Mouse (Mus musculus) gastrocnemius, postnatal 4 days (tissue): ENCODE measurements at regions not wholly inside any gene's neighbourhood (a gene's known extent, or its start where the extent isn't known, plus 50 kb on each side); places are given as distances from the start of the nearest gene placed in this dataset.

Experiments used
- DNase-seq, 2 experiments: peaks; one replicate each; pipeline ENCODE4 v3.0.0; 2021 to 2022; ENCODE audit warnings: low spot score in 2 of 2, mixed read lengths in 2 of 2

DNA sequence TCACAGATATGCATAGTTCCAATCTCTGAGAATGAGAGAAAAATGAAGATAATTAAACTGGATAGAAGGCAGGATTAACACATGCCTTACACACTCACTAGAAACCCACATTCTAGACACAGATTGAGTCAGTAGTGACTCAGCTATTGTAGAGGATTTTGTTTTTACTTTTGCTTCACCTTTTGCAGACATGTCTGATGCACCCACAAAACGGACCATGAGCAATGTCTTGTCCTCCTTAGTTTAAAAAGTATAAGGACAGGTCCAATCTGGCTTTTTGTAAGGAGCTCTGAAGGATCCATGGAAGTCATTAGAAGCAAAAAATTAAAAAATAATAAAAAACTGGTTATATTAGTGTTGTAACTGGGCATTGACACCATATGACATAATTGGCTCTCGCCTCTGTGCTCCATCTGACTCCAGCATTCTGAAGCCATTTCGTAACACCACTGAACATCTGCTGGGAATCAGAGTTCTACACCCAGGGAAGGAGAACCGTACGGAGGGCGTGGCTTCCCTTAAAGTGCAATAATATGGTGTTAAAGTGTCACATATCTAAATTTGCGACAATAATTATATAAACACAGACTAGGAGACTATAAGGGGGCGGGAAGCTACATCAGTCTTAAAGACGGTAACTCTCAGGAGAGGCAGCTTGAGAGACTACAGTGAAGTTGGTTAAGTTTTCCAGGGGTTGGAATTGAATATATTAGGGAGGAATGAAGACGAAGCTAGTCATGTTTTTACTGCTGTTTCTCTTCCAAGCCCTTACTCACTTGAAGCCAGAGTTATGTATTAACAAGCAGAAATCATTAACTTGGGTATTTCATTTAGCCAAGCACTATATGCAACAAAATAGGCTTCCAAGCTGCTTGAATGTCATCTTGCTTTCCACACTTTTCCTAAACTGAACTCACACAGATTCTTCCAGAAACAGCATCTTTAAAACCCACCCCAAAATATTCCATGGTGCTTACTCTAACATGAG is 558.0 kb downstream of the Ebf1 start:
- peak in 1 of 2 experiments; percentile 29 for DNase-seq

DNA sequence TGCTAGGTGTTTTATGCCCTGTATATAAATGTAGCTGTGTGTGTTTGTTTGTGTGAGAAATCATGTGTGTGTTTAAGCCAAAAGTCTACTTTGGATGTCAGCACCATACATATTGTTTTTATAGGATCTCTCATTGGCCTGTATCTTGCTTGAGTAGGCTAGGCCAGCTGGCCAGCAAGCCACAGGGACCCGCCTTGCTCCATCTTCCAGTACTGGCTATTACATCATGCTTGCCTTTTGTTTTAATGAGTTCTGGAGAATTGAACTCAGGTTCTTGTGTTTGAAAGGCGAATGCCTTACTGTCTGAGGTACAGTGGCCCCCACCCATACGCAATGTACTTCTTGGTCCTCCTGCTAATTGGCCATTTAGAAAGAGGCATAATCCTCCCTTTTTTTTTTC is 559.9 kb downstream of the Ebf1 start:
- no peak for DNase-seq

- DNase-seq = no peak
These were observed 560.9 kb downstream of the Ebf1 start for GRCm38 (mm10) chr11:45178036-45178435.

GRCm38 (mm10) chr11:45179019-45179418 is 561.9 kb downstream of the Ebf1 start:
- DNase-seq = no peak

- DNase-seq = no peak
These were observed 573.7 kb downstream of the Ebf1 start for GRCm38 (mm10) chr11:45190601-45191370.

GRCm38 (mm10) chr11:45191392-45192189 is 574.5 kb downstream of the Ebf1 start:
- no peak for DNase-seq

- no peak for DNase-seq
These were observed 576.2 kb downstream of the Ebf1 start for GRCm38 (mm10) chr11:45193319-45193718.

DNA sequence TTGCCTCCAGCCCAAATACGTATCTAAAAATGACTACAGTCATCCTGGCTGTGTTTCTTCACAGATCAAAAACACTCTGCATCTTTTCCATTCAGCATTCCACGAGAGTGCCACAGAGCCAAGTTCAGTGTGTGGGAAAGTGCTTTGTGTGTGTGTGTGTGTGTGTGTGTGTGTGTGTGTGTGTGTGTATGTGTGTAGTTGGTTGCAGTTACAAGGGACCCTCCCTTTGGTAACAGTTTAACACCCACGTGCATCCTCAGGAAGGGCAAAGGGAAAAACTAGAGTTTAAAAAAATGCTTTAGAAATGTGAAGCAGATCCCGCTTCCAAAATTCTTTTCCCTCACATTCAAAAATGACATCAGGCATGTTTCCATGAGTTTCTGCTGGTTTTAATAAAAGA is 582.4 kb downstream of the Ebf1 start:
- DNase-seq = peak in 1 of 2 experiments; percentile 26

GRCm38 (mm10) chr11:45200714-45201405 is 583.7 kb downstream of the Ebf1 start:
- no peak for DNase-seq

DNA sequence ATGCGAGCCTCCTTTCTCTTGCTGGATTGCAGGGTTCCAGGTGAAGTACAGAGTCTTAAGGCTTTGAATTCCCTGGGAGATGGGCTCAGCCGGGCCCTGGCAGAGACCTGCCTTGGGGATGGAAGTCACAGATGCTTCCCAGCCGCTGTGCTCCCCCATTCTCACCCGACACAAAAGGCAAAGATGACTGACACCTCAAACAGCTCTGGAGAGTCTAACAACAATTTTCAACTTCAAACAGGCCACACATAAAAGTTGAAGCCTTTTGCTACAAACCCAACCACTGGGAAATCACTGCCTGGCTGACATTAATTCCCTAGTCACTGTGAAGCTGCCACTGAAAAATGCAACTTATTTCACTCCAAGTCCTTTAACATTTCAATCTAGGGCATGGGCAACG is 586.3 kb downstream of the Ebf1 start:
- no peak for DNase-seq

DNA sequence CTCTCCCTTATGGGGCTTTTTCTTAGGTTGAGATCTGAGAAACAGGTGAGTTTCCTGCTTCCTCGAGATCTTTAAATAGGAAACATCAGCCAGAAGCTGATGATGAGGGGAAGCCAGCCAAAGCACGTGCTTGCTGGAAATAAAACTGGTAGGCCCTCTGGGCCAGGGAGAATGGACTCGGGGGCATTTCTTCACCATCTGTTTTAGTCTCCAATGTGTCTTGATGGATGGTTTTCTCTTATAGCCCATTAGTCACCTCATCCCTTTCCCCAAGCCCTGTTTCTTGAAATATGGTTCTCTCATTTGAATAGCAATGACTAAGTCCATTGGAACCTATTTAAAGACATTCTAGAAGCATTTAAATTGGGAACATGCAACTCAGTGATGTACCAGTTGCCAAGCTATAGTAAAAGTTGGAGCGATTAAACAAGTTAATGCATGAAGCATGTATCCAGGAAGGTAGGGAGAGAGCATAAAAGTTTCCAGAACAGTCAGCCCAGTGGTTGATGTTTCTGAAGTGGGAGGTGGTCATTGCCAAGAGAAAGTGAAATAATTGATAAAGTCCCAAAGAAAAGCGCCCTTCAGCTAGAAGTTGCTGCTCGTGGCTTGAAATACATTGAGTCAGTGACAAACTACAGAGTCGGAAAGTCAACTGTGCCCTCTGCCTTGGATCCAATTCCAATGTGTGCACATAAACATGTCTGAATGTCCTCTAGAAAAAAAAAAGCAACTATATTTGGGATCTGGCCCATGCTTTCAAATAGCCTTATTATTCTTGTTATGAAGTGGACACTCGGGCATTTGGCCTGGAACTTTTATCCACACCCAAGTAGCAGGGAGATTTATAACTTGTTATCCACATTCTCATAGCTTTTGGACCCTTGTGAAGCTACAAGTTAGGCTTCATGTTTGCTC is 589.8 kb downstream of the Ebf1 start:
- no peak for DNase-seq

DNA sequence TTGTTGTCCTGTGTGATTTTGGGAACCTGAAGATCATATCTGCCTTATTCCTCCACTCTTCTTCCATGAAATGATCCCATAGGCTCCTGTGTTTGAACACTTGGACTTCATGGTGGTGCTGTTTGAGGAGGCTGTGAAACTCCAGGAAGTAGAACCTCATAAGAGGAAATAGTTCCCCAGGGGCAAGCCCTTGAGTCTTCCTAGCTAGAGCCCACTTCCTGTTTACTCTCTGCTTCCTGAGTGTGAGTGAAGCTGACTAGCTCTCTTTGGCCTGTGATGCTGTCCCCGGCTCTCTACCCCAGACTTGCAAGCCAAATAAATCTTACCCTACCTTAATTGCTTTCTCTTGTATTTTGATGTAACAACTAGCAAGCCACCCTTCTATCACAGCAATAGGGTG is 597.0 kb downstream of the Ebf1 start:
- no peak for DNase-seq

DNA sequence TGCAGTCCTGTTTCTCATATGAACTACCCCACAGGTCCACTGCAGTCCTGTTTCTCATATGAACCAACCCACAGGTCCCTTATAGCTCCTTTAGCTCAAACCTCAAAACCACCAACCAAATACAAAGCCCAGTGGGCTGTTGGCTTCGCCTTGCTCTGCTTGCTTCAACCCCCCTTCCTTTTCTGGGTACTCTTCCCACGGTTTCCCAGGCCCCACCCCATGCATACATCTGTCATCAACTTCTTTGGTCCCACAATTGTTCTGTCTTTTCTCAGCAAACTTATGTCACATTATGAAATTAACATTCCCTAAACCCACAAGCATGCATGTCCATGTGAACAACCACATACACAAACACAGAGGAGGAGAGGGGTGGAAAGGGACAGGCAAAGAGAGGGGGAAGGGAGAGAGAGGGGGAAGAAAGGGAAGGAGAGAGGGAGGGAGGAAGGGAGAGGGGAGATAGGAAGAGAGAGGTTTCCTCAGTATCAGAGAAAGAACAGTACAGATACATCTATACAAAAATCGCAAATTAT is 599.9 kb downstream of the Ebf1 start:
- no peak for DNase-seq

DNA sequence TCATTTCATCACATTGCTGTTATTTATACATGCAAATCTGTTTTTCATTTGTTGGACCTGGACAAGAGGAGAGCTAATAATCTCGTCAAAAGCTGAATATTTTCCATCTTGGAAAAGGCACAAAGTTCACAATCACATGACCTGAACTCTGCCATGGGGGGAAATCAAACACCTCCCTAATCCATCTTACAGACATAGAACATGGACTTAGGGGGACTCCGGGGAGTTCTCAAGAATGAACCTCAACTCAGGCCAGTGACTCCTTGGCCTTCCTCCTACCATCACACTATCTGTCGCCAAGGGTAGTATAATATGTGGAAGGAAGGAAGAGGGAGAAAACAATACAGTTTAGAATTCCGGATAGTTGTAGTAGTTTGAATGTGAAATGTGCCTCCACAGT is 602.1 kb downstream of the Ebf1 start:
- no peak for DNase-seq

DNA sequence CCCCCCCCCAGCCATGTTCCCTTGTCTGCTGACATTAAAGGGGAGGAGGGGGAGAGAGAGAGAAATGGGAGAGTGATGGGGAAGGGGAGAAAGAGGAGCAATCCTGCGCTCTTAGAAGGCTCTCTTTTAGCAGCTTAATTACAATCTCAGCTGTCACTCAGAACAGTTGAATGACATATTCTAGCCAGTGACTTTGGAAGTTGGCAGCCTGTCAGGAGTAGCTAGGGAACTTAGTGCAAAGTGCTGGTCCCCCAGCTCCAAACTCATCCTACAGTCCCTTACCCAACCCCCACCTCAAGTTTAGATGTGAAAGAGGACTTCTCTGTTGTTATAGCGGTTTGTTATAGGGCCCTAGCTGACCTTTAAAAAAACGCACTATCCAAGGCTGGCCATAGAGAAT is 604.9 kb downstream of the Ebf1 start:
- DNase-seq = no peak

DNA sequence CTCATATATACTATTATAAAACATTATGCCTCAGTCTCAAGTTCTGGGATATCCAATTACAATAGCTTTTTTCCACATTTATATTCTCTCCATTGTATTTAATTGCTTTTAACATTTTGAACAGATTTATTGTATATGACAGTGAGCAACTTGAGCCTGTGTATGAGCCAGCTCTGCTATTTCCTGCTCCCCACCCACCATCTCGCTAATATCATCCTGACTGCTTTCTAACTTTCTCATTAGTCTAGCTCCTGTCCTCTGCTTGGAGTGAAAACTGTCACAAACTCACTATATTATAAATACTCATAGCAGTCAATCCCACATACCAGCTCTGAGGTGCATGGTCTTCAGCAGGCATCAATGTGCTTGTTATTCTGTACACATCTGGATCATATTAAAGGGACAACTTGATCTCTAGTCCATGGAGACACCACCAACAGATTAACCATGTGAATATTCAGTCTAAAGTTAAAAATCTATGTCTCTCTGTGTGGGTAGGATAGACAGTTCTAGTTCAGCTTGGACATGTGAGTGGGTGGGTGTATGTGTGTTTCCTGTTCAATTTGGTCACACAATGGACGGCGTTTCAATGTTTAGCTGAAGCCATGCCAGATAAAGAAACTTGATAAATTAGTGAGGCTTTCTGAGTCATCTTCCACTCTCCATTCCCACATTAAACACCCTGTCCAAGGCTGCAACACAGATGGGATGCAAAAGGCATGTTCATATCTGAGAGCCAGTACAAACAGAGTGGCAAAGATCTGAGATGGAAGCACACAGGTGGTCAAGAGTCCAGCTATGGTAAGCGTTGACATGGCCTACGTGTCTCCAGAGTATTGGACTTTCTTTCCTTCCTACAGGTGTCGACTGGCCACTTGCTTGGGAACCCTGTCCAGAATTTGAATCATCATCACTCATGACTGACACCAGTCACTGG is 616.1 kb upstream of the Clint1 start:
- DNase-seq = no peak

DNA sequence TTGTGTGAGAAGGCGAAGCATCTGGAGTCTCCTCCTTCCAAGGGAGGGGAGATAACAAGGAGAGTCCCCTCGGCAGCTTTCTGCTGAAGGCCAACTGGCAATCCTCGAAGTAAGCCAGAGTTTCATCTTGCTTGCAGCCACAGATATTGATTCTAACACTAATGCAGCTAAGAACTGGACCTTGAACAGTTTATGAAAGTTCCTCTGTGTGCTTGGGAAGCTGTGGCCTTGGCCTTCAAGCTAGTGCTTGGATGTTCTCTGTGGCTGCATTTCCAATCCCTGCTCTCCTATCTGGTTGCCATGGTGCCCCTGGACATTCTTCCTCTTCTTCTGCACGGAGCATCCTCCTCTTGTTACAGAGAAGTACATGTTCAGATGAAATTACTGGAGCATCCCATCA is 614.8 kb upstream of the Clint1 start:
- DNase-seq = no peak

- DNase-seq = no peak
These were observed 612.8 kb upstream of the Clint1 start for GRCm38 (mm10) chr11:45239044-45239443.
